Mouse (Mus musculus) lung, adult 18-20 months (tissue): ENCODE results near the gene Atp6ap1.

Experiments
- DNase-seq, 2 experiments: peaks; one replicate each; pipeline ENCODE4 v3.0.0; 2022; ENCODE audit warnings: mixed read lengths in 2 of 2

Atp6ap1 gene

GRCm38 (mm10) chrX:74304867-74305700 is 8.2 kb downstream of the Atp6ap1 start, which contains the start of gene Gdi1:
TSS of gene Gdi1 (plus strand) at chrX:74304998.
- peak; percentile 68 to 71 for DNase-seq

GRCm38 (mm10) chrX:74312540-74313464 is 15.9 kb downstream of the Atp6ap1 start, which contains the start of gene Fam50a:
TSS of gene Fam50a (plus strand) at chrX:74313033.
- DNase-seq = peak; percentile 91

DNA sequence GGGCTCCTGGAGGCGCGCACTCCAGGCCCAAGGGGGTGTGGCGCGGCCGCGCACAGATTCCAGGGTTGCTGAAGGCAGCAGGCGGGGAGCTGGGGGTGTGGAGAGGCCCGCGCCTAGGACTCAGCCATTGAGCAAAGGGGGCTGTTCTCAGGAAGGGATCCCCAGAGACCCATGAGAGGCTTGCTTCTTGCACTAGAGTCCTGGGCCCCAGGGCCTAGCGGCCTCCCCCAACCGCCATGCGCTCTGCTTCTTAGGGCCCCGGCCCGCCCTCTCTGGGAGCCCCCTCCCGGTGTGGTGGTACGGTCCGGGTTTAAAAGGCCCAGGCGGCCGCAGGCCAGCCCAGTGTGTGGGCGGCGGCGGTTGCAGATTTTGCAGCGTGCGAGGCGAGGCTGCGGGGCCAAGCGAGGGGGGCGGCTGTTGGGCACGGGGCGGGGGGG is 31.8 kb downstream of the Atp6ap1 start, which contains the start of gene Plxna3:
Gene Plxna3, plus strand, starts transcription at position 342 of the 437 bp plus-strand sequence.
- DNase-seq = peak; percentile 63 to 73

DNA sequence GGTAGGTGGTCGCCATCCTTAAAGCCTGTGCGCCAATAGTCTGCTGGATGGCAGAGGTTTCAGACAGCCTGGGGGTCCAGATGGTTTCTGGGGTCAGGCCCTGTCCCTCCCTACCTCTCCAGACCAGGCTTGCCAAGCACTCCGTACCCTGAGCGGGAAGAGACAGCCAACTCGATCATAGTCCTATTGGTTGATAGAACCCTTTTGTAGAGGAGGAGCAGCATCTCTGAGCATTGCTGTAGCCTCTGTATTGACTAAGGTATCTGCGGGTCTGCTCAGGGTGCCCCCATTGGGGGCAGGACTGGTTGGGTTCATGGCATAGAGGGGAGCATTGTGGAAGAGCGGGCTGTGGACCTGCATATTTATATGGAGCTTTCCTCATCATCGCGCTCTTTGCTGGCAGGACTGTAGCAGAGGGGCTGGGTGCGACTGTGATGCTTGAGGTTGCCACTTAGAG is 32.3 kb downstream of the Atp6ap1 start:
- DNase-seq = no peak

DNA sequence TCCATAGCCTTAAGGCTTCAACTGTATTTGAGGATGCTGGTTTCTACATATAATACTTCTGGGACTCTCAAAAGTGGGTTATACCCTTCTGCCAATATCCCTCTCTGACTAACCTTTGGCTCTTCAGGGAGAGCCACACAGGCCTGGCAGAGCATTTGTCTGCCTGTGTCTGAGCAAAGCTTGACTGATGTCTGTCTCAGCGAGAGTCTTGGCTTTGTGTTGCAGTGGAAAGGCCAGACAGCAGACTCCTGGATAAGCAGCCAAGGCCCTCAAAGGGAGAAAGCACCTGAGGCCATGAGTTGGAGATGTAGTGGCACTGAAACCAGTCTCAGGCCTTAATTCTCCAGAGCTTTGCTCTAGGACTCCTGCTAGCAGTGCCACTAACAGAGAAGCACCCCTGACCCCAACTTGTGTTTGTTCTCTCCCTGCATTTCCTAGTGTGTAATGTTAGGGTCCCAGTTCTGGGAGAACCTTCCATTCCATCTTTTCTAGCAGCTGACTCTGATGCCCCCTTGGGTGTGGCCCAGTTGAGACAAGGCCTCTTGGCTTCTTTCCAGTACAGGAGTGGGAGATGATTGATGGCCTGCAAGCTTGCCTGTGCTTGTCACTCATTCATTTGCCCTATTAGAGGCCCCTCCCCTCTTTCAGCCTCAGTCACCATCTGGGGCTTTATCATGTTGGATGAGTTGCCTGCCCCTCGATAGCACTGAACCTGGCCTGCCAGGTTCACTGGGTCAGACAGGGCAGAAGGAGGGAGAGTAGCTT is 33.5 kb downstream of the Atp6ap1 start:
- no peak for DNase-seq

- no peak for DNase-seq
These were observed 56.0 kb downstream of the Atp6ap1 start for GRCm38 (mm10) chrX:74352645-74353466.

DNA sequence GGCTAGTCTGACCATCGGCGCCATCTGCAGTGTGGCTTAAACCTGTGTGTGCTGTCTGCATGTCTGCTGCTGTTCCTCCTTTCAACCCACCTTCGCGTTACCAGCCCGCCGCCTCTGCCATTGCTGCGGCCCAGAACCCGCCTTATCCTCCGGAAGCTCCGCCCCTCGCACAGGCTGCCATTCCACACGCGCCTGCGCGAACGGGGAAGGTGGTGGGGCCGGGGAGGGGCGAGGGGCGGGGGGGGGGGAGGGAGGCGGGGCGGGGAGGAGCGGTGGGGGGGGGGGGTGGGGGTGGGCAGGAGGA is 56.5 kb downstream of the Atp6ap1 start, which contains the start of gene Lage3:
Gene Lage3, minus strand, starts transcription at position 152 of the 304 bp plus-strand sequence.
- peak; percentile 80 to 85 for DNase-seq
